Mouse (Mus musculus) fibroblast of lung, adult 2 months (primary cell): ENCODE measurements around the gene Mtmr14.

Experiments used
- DNase-seq: peaks from one replicate; pipeline ENCODE4 v3.0.0-alpha.2; 2011; ENCODE audit warnings: low read depth

Mtmr14 gene

DNA sequence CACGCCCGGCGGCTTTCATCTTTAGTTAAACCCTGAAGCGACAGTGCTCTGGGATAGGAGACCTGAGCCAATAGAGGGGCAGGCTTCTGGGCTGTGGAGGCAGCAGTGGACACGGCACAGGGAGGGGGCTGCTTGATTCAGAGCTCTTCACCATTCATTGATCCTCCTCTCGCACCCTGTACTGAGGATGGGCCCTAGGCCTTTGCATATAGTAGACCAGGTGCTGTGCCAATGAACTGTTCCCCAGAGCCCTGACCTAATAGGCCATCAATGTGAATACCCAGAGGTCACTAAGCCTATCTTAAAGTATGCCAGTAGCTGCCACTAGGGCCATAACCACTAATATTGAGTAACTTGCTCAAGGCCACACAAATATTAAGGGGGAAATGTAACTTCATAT, 44.0 kb downstream of the Mtmr14 start:
- DNase-seq: no peak

DNA sequence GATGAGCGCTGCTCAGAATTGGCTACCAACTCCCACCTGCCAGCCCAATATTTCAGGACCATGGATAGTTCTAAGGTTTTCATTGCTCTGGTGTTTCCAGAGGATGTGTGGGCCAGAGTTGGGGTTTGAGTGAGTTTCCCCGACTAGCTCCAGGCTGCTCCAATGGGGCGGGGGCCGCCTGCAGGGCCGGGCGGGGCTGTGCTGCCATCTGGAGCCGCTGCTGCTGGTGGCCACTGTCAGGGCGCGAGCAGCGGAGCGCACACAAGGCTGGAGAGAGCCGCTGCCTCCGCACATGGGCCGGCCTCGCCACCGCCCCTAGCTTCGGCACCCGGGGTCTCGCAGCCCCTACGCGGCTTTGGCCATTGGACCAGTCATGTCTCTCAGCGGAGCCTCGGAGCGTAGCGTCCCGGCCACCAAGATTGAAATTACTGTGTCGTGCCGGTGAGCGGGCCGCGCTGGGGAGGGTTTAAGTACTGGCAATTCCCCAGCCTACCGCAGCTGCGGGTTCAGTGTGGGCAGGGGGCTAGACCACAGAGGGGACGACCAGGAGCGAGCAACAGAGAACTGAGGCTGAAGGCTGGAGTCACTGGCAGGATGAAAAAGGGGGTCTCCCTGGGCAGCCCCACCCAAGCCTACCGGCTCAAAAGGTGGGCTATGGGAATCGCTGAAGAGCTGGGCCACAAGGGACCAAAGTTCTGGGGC, 44.6 kb downstream of the Mtmr14 start, which contains the start of gene Cpne9:
Gene Cpne9 (plus strand): TSS at position 207 of the 702 bp plus-strand sequence.
- DNase-seq: no peak

DNA sequence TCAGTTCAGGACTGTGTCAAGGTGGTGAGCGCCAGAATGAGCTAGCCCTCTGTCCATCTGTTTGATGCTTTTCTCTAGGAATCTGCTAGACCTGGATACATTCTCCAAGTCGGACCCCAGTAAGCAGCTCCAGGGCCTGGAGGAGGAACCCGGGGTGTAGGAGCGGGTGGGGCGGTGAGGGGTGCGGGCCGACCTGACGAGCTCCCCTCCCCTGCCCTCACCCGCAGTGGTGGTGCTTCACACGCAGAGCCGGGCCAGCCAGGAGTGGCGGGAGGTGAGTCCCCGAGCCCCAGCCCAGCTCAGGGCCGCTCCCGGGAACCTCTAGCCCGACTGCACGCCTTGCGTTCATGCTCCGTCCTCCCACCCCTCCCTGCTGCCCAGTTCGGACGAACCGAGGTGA, 45.3 kb downstream of the Mtmr14 start:
- DNase-seq: no peak

DNA sequence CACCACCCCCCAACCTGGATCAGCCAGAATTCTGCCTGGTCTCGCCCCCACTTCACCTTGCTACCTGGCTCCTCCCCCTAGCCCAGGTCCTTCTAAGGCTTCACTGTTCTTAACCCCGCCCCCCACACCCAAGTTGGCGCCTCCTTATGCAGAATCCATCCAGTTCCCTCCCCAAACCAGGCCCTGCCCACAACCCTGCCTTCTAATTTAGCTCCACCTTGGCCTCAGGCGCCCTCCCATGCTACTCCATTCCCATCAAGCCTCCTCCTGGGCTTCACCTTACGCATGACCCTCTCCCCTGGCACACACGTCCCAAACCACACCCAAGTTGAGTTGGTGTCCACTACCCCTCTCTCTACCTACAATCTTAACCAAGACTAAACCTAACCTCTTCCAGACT, 45.9 kb downstream of the Mtmr14 start:
- DNase-seq: no peak

DNA sequence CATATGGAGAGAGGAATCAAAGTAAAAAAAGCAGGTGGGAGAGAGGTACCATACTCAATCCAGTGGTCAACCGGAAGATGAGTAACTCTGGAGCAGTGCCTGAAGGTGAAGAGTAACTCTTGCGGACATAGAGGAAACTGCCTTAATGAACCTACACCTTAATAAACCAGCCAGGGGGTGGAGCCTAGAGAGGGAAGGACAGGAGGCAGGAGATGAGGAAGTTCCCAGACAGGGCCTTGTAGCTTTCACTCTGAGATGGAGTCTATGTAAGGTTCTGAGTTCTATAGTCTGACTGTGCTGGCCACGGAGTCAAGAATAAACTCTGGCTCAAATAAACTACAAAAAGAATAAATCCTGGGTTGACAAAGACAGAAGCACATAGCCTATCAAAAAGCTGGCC, 47.3 kb downstream of the Mtmr14 start:
- no peak for DNase-seq

DNA sequence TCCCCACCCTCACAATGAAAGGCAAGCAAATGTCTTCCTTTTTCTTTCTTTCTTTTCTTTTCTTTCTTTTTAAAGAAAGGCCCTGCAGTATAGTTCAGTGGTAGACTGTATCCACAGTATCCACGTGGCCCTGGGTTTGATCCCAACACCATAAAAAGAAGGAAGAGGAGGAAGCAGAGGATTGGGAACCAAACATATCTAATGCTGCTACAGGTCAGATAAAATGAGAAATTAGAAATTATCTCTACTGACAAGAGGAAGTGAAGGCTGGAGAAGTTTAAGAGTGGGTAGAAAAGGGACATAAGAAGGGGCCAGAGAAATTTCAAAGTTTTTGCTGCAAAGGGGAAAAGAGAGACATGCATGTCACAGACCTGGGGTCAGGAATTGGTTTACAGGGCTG, 48.7 kb downstream of the Mtmr14 start:
- DNase-seq: no peak

DNA sequence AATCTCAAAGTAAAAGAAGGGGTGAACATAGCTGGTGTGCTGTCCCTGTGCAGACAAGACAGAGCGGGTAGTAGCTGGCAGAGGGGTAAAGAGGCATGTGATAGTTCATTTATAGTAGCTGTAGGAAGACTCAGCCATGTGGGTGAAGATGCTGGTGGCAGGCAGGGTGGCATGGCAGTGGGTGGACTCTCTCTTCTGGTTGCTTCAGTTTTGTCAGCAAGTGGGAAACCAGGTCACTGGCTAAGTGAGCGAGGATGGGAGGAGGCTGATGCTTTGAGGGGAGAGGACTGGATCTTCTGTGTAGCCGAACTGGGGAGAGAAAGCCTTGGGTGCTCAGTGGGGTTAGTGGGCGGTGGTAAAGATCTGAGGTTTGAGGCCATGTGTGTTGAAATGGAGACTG, 49.6 kb downstream of the Mtmr14 start:
- no peak for DNase-seq

DNA sequence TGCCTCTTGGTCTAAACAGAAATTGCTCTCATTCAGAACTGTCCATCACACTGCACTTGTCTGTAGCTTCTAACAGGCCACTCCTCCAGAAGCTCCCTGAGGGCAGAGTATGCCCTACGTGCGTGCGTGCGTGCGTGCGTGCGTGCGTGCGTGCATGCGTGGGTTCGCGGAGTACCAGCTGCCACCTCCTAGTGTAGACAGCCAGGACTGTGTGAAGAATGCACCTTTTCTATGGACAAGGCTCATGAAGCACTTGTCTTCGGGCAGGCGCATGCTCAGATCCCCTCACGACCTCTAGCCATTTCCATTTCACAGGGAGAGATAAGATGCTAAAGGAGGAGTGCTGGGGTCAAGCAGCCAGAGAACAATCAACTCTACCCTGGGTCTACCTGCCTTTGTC, 51.7 kb downstream of the Mtmr14 start:
- DNase-seq: no peak

DNA sequence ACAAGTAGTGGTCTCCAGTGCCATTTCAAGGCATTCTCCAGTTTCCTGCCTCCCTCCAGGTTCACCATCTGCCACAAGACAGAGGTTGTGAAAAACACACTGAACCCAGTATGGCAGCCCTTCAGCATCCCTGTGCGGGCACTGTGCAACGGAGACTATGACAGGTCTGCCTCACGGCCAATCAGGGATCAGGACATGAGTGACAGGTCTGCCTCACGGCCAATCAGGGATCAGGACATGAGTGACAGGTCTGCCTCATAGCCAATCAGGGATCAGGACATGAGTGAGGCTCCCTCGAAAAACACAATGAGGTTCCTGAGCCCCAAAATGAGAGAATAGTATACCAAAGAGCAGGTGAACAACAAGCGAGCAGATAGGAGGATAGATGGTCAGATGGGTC, 52.7 kb downstream of the Mtmr14 start:
- DNase-seq: no peak

DNA sequence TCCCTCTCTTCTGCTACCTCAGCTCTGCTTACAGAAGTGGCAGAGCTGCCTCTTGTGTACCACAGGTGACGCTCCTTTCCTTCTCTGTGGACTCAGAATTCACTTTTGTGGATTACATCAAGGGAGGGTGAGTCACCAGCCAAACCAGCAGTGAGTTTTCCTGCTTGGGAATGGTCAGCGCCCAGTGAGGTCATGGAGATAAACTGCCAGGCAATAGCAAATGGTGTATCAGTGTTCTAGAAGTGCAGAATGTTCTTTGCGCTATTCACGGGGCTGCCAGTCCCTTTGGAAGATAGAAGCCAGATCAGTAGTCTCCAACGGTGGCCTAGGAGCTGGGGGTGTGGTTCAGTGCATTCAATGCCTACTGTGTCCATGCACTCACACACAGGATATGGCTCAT, 55.3 kb downstream of the Mtmr14 start:
- DNase-seq: no peak

DNA sequence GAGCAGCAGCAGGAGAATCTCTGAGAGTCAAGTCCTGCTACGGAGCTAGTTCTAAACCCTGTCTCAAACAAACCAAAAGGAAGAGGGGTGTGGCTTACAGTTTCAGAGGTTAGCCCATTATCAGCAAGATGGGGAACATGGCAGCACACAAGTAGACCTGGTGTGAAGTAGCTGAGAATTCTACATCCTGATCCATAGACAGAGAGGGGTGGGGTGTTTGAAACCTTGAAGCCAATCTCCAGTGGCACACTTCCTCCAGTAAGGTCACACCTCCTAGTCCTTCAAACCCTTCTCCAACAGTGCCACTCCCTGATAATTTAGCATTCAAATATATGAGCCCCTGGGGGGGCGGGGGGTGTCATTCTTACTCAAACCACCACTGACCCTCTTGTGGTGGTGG, 58.4 kb downstream of the Mtmr14 start:
- no peak for DNase-seq

DNA sequence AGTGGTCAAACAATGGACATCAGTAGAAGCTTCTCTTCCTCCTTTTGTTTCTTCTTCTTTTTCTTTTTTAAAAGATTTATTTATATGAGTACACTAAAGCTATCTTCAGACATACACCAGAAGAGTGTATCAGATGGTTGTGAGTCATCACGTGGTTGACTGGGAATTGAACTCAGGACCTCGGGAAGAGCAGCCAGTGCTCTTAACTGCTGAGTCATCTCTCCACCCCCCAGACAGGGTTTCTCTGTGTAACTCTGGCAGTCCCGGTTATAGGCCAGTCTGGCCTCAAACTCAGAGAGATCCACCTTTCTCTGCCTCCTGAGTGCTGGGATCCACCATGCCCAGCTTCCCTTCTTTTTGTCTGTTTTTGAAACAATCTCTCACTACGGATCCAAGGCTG, 59.0 kb downstream of the Mtmr14 start:
- peak; percentile 37 for DNase-seq

DNA sequence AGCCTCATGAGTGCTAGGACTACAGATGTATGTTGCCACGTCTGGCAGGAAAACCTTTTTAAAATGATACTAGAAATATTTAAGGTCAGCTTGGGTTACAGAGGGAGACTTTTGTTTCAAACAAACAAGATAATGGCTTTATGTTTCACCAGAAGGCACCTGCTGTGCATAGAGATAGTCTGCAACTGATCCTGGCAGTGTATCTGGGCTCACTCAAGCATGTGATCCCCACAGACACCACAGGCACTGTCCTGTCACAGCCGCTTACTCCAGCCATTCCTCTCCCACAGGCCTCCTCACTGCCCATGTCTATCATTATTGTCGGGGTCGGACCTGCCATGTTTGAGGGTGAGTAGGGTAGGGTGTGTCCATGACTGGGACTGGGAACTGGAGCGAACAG, 63.7 kb downstream of the Mtmr14 start:
- no peak for DNase-seq

DNA sequence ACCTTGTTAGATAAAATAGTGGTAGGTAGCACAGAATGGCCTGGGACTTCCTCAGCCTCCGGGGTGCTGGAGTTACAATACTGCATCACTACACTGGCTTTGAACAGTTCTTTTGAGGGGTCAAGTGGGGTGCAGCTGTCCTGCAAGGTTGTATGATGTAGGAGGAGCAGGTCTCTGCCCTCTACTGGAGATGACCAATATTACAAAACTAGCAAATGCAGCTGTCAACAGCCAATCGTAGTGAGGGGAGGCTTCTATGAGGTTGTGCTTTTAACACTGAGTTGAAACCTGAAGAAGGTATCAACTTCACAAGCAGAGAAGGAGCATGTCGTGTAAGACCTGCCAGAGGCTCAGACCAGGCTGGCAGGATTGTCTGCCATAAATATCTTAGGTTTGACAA, 64.6 kb downstream of the Mtmr14 start:
- no peak for DNase-seq

DNA sequence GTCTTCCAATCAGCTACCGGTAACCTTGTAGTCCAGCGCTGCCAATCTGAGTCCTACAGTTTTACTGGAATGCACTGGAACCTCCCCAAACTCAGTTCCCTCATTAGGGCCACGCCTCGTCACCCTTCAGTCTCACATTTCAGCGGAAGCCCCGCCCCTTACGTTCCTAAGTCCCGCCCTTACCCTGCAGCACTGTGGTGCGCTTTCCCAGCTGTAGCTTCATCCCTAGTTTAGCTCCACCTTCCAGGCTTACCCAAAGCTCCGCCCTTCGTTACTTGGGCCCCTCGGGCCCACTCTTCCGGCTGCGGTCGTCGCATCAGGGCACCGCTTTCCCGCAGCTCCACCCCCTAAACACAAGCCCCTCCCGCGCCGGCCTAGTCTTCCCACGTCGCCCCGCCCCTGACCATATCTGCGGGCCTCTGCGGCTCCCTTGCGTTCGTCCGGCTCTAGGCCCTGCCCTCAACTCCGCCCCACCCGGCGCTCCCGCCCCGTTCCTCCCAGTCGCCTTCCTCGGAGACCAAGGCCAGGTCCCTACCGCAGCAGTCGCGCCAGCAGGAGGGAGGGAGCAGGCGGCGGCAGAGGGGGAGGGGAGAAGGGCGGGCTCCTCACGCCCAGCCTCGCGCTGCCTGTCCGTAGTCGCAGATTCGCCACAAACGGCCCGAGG, 68.8 kb downstream of the Mtmr14 start:
- DNase-seq: peak; percentile 99

DNA sequence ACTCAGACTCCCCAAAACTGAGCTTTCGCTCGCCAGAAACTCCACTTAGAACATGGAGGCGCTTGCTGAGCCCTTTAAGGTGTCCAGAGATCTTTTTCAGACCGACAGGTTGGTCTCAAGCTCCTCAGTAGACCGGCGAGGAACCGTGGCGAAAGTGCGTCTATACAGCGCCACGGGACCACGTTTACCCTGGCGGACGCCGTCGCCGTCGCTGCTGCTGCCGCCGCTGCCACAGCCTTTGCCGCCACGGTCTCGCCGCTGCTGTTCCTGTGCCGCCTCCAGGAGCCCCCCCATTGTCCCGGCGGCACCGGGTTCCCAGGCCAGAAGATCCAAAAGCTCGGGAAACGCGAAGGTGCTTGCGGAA, 69.3 kb downstream of the Mtmr14 start, which contains the start of gene Brpf1:
Gene Brpf1 (plus strand): TSS at position 152 of the 364 bp plus-strand sequence.
- DNase-seq: no peak

DNA sequence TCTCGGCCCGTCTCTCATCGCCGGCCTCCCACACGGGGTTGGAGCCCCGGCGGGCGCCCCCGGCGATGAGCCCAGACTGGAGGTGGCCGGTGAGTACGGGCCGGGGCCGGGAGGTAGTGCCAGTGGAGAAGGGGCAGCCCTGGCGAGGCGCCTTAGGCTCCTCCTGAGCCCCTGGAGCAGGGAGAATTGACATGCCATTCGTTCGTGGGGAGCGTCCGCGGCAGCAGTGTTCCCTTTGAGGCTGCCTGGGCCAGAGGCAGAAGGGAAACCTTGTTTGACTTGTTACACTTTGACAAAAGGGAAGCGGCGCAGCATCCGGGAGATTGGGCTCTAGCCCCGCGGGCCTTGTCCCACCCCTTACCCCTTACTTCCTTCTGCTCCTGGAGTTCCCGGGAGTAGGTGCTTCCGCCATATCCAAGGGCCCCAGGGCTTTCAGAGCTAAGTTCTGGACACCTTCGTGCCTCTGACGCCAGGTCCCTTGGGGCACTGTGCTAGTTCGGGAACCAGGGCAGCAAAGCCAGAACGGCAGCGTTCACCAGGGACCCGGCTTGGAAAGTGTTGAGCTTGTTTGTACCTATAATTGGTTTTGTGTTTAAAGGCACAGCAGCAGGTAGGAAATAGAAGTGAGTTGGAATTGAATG, 70.0 kb downstream of the Mtmr14 start:
- no peak for DNase-seq

DNA sequence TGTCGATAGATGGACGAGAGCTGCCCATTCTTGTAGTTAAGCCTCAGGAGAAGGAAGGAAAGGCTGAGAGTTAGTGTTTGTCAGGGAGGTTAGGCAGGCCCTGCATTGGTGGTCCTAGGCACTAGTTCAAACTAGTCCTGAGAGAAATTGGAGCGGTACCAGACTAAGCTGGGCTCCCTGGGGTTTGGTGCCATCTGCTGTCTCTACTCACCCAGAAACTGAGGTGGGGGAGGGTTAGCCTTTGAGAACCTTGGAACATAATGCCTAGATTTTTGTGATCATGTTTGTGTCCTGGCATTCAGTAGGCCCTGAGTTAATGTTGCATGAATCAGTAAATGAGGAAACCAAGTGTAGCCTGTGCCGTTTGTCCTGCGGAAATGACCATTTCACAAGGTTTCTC, 70.5 kb downstream of the Mtmr14 start:
- DNase-seq: no peak

DNA sequence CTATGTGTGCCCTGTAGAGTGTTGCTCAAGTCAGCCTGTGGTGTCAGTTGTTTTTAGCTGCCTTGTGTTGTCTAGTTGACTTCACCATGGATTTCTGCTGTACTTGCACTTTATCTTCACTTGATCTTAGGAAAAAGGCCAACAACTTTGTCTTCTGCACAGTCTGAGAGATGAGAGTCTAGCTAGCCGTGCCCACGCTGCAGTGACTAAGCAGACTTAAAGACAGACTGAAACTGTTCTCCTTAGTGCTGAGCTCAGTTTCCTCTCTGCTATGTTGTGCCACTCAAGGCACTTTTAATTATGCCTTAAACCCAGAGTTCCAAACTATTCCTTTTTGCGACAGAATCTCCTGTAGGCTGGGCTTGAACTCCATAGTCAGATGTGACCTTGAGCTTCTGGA, 78.3 kb downstream of the Mtmr14 start:
- DNase-seq: no peak

DNA sequence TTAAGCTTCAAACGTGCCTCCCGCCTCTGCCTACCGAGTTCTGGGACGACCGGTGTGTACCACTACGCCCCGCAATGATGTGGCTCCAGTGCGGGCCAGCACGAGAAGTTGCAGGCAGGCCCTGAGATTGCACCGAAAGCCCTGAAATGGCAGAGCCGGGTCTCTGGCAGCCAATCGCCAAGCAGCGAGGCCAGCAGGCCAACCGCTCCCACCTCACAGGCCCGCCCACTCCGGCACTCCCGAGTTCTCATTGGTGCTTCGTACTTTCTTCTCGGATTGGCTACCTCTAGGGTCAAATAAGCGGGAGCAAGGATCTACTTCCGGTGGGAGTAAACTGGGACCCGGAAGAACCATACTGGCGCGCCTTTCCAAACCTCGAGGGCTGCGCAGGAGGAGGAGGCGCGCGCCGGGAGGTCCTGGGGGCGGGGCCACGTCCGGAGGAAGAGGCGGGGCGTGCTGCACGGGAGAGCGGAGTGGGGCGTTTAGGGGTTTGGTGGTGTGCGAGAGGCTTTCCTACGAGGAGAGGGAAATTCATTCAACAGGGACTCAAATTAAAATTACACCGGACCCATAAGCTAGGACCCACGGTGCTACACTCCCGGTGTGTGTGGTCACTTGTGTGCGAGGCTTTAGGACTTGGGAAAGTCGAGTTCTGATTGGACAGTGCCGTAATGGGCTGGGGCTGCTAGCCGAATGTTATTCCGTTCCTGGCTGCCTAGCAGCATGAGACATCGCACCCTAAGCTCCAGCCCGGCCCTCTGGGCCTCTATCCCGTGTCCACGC, 89.1 kb downstream of the Mtmr14 start, which contains the start of gene Ogg1:
Gene Ogg1 (plus strand): TSS at position 440 of the 783 bp plus-strand sequence.
- DNase-seq: peak; percentile 99

DNA sequence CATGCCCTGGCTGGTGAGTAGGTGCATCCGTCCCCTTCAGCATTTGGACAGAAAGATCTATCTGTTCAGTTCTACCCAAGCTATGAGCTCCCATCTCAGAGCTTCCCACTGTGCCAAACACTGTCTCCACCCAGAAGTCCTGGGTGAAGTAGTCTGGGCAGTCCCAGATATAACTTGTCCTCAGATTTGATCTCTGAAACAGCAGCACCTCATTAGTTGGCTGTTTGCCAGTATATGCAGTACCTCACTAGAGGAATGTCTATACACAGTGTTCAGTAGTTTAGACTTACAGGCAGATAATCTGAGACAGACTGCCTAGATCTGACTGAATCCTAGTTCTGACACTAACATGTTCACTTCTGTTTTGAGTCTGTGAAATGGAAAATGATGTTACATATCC, 91.8 kb downstream of the Mtmr14 start:
- no peak for DNase-seq

DNA sequence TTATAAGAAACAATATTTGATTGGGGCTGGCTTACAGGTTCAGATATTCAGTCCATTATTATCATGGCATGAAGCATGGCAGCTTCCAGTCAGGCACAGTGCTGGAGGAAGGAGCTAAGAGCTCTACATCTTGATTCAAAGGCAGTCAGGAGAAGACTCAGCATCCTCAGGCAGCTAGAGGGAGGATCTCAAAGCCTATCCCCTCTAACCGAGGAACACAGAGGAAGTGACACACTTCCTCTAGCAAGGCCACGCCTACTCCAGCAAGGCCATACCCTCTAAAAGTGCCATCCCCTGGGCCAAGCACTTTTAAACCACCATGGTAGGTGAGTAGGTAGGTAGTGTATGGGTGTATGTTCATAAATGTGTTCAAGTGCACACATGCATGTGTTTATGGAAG, 92.9 kb downstream of the Mtmr14 start:
- DNase-seq: no peak
